Mouse (Mus musculus): Measurements from ENCODE around the gene Tmem189. TPM values are rescaled to one million over a fixed set of nuclear protein-coding genes. Genes with fewer than 3 reads are reported as not detected.
A peak's percentile ranks its signal among the peaks of the same experiment; 100 is the strongest.

Tmem189 gene
- polyA plus RNA-seq, 1 experiment from 2014 or later, result 39.6 TPM

GRCm38 (mm10) chr2:167706183-167706939 is 16.7 kb upstream of the Tmem189 start:
- peak; percentile 61 for ATAC-seq (ENCODE audit: low read depth)
- Histone ChIP-seq H3K4me1 (replicated peaks; ENCODE audit: control insufficient read depth, insufficient read depth, low read length) (0 out of 2 replicates have a peak, but pooled peaks cover 2% of the 10 kb centered on the region), H3K9me3 (ENCODE audit: control insufficient read depth, low read length) (no peaks in the 10 kb centered on the region), H3K9ac (ENCODE audit: low read length) (no peak overlapping the region), H3K4me3 (ENCODE audit: low read length) (no peak overlapping the region), H3K27me3 (ENCODE audit: control insufficient read depth, insufficient read depth, low read depth, low read length) (no peaks in the 10 kb centered on the region), H3K4me2 (ENCODE audit: low read depth, low read length) (no peak overlapping the region), H3K36me3 (ENCODE audit: control insufficient read depth, insufficient read depth, low read length) (no peaks in the 10 kb centered on the region), H3K27ac (ENCODE audit: low read length) (0 out of 2 replicates have a peak overlapping the region, but pooled peaks have one; percentile 4)
- 60% methylated on average over 11 of the region's 11 CpGs for WGBS

GRCm38 (mm10) chr2:167704409-167704808 is 14.8 kb upstream of the Tmem189 start:
- 0 out of 2 replicates have a peak, but pooled peaks cover 2% of the 10 kb centered on the region for H3K4me1 ChIP-seq (replicated peaks; ENCODE audit: control insufficient read depth, insufficient read depth, low read length)
- H3K9me3 ChIP-seq (ENCODE audit: control insufficient read depth, low read length), result no peaks in the 10 kb centered on the region
- H3K4me2 ChIP-seq (ENCODE audit: low read depth, low read length), result no peak overlapping the region
- no peak overlapping the region for H3K27ac ChIP-seq (ENCODE audit: low read length)
- no peaks in the 10 kb centered on the region for H3K27me3 ChIP-seq (ENCODE audit: control insufficient read depth, insufficient read depth, low read depth, low read length)
- no peak overlapping the region for H3K4me3 ChIP-seq (ENCODE audit: low read length)
- WGBS, result 84% methylated on average over 4 of the region's 4 CpGs
- no peaks in the 10 kb centered on the region for H3K36me3 ChIP-seq (ENCODE audit: control insufficient read depth, insufficient read depth, low read length)
- H3K9ac ChIP-seq (ENCODE audit: low read length), result no peak overlapping the region
- no peak for ATAC-seq (ENCODE audit: low read depth)

- Histone ChIP-seq H3K27me3 (ENCODE audit: control insufficient read depth, insufficient read depth, low read depth, low read length) (no peaks in the 10 kb centered on the region), H3K9me3 (ENCODE audit: control insufficient read depth, low read length) (no peaks in the 10 kb centered on the region), H3K4me2 (ENCODE audit: low read depth, low read length) (no peak overlapping the region), H3K27ac (ENCODE audit: low read length) (no peak overlapping the region), H3K4me1 (replicated peaks; ENCODE audit: control insufficient read depth, insufficient read depth, low read length) (peaks cover 10% of the 10 kb centered on the region; the same call in 1 of the 2 replicates), H3K4me3 (ENCODE audit: low read length) (no peak overlapping the region), H3K36me3 (ENCODE audit: control insufficient read depth, insufficient read depth, low read length) (no peaks in the 10 kb centered on the region), H3K9ac (ENCODE audit: low read length) (no peak overlapping the region)
- WGBS, result 68% methylated on average over 6 of the region's 6 CpGs
- no peak for ATAC-seq (ENCODE audit: low read depth)
Measured at GRCm38 (mm10) chr2:167702126-167702525, 12.5 kb upstream of the Tmem189 start.

GRCm38 (mm10) chr2:167701472-167701871 is 11.8 kb upstream of the Tmem189 start:
- Histone ChIP-seq H3K4me1 (replicated peaks; ENCODE audit: control insufficient read depth, insufficient read depth, low read length) (peaks cover 10% of the 10 kb centered on the region; the same call in 1 of the 2 replicates), H3K4me2 (ENCODE audit: low read depth, low read length) (no peak overlapping the region), H3K36me3 (ENCODE audit: control insufficient read depth, insufficient read depth, low read length) (no peaks in the 10 kb centered on the region), H3K27ac (ENCODE audit: low read length) (no peak overlapping the region), H3K27me3 (ENCODE audit: control insufficient read depth, insufficient read depth, low read depth, low read length) (no peaks in the 10 kb centered on the region), H3K9ac (ENCODE audit: low read length) (no peak overlapping the region), H3K4me3 (ENCODE audit: low read length) (no peak overlapping the region), H3K9me3 (ENCODE audit: control insufficient read depth, low read length) (no peaks in the 10 kb centered on the region)
- ATAC-seq (ENCODE audit: low read depth), result no peak
- 75% methylated on average over 5 of the region's 5 CpGs for WGBS

GRCm38 (mm10) chr2:167700018-167700417 is 10.4 kb upstream of the Tmem189 start:
- Histone ChIP-seq H3K4me3 (ENCODE audit: low read length) (no peak overlapping the region), H3K9ac (ENCODE audit: low read length) (no peak overlapping the region), H3K36me3 (ENCODE audit: control insufficient read depth, insufficient read depth, low read length) (peaks cover 5% of the 10 kb centered on the region), H3K27me3 (ENCODE audit: control insufficient read depth, insufficient read depth, low read depth, low read length) (no peaks in the 10 kb centered on the region), H3K4me2 (ENCODE audit: low read depth, low read length) (no peak overlapping the region), H3K27ac (ENCODE audit: low read length) (no peak overlapping the region), H3K4me1 (replicated peaks; ENCODE audit: control insufficient read depth, insufficient read depth, low read length) (peaks cover 10% of the 10 kb centered on the region; the same call in 1 of the 2 replicates), H3K9me3 (ENCODE audit: control insufficient read depth, low read length) (no peaks in the 10 kb centered on the region)
- 66% methylated on average over 5 of the region's 5 CpGs for WGBS
- no peak for ATAC-seq (ENCODE audit: low read depth)

- no peak overlapping the region for H3K4me3 ChIP-seq (ENCODE audit: low read length)
- H3K9ac ChIP-seq (ENCODE audit: low read length), result peak overlapping the region; percentile 49
- H3K27me3 ChIP-seq (ENCODE audit: control insufficient read depth, insufficient read depth, low read depth, low read length), result no peaks in the 10 kb centered on the region
- 15% methylated on average over 5 of the region's 5 CpGs for WGBS
- H3K4me2 ChIP-seq (ENCODE audit: low read depth, low read length), result peak overlapping the region; percentile 33; the same call in 1 of the 2 replicates
- peak overlapping the region; percentile 82 for H3K27ac ChIP-seq (ENCODE audit: low read length)
- H3K36me3 ChIP-seq (ENCODE audit: control insufficient read depth, insufficient read depth, low read length), result peaks cover 16% of the 10 kb centered on the region
- peak; percentile 60 for ATAC-seq (ENCODE audit: low read depth)
- peaks cover 10% of the 10 kb centered on the region; the same call in 1 of the 2 replicates for H3K4me1 ChIP-seq (replicated peaks; ENCODE audit: control insufficient read depth, insufficient read depth, low read length)
- no peaks in the 10 kb centered on the region for H3K9me3 ChIP-seq (ENCODE audit: control insufficient read depth, low read length)
Measured at GRCm38 (mm10) chr2:167697902-167698301, 8.3 kb upstream of the Tmem189 start.

GRCm38 (mm10) chr2:167696143-167696542 is 6.5 kb upstream of the Tmem189 start:
- Histone ChIP-seq H3K27ac (ENCODE audit: low read length) (no peak overlapping the region), H3K4me3 (ENCODE audit: low read length) (no peak overlapping the region), H3K4me2 (ENCODE audit: low read depth, low read length) (no peak overlapping the region), H3K4me1 (replicated peaks; ENCODE audit: control insufficient read depth, insufficient read depth, low read length) (peaks cover 22% of the 10 kb centered on the region; the same call in 1 of the 2 replicates), H3K9ac (ENCODE audit: low read length) (no peak overlapping the region), H3K9me3 (ENCODE audit: control insufficient read depth, low read length) (no peaks in the 10 kb centered on the region), H3K27me3 (ENCODE audit: control insufficient read depth, insufficient read depth, low read depth, low read length) (no peaks in the 10 kb centered on the region), H3K36me3 (ENCODE audit: control insufficient read depth, insufficient read depth, low read length) (peaks cover 21% of the 10 kb centered on the region)
- ATAC-seq (ENCODE audit: low read depth), result no peak
- WGBS, result 81% methylated on average over 7 of the region's 7 CpGs

- no peak overlapping the region for H3K4me2 ChIP-seq (ENCODE audit: low read depth, low read length)
- ATAC-seq (ENCODE audit: low read depth), result no peak
- H3K9ac ChIP-seq (ENCODE audit: low read length), result no peak overlapping the region
- no peak overlapping the region for H3K4me3 ChIP-seq (ENCODE audit: low read length)
- 77% methylated on average over 14 of the region's 14 CpGs for WGBS
- no peak overlapping the region for H3K27ac ChIP-seq (ENCODE audit: low read length)
- no peaks in the 10 kb centered on the region for H3K27me3 ChIP-seq (ENCODE audit: control insufficient read depth, insufficient read depth, low read depth, low read length)
- H3K9me3 ChIP-seq (ENCODE audit: control insufficient read depth, low read length), result no peaks in the 10 kb centered on the region
- peaks cover 21% of the 10 kb centered on the region for H3K36me3 ChIP-seq (ENCODE audit: control insufficient read depth, insufficient read depth, low read length)
- peaks cover 24% of the 10 kb centered on the region; the same call in 1 of the 2 replicates for H3K4me1 ChIP-seq (replicated peaks; ENCODE audit: control insufficient read depth, insufficient read depth, low read length)
Measured at GRCm38 (mm10) chr2:167695491-167695890, 5.9 kb upstream of the Tmem189 start.

GRCm38 (mm10) chr2:167694963-167695362 is 5.3 kb upstream of the Tmem189 start:
- Histone ChIP-seq H3K4me1 (replicated peaks; ENCODE audit: control insufficient read depth, insufficient read depth, low read length) (peaks cover 24% of the 10 kb centered on the region; the same call in 1 of the 2 replicates), H3K4me3 (ENCODE audit: low read length) (no peak overlapping the region), H3K36me3 (ENCODE audit: control insufficient read depth, insufficient read depth, low read length) (peaks cover 21% of the 10 kb centered on the region), H3K9ac (ENCODE audit: low read length) (no peak overlapping the region), H3K4me2 (ENCODE audit: low read depth, low read length) (no peak overlapping the region), H3K9me3 (ENCODE audit: control insufficient read depth, low read length) (no peaks in the 10 kb centered on the region), H3K27ac (ENCODE audit: low read length) (no peak overlapping the region), H3K27me3 (ENCODE audit: control insufficient read depth, insufficient read depth, low read depth, low read length) (no peaks in the 10 kb centered on the region)
- ATAC-seq (ENCODE audit: low read depth), result no peak
- WGBS, result 91% methylated on average over 7 of the region's 7 CpGs
